Mouse (Mus musculus): Measurements from ENCODE around the gene Tmco1. TPM values are rescaled to one million over a fixed set of nuclear protein-coding genes. Genes with fewer than 3 reads are reported as not detected.

The Tmco1 gene
- total RNA-seq, 2 experiments from 2014 or later = 38.4 to 45.1 TPM

DNA sequence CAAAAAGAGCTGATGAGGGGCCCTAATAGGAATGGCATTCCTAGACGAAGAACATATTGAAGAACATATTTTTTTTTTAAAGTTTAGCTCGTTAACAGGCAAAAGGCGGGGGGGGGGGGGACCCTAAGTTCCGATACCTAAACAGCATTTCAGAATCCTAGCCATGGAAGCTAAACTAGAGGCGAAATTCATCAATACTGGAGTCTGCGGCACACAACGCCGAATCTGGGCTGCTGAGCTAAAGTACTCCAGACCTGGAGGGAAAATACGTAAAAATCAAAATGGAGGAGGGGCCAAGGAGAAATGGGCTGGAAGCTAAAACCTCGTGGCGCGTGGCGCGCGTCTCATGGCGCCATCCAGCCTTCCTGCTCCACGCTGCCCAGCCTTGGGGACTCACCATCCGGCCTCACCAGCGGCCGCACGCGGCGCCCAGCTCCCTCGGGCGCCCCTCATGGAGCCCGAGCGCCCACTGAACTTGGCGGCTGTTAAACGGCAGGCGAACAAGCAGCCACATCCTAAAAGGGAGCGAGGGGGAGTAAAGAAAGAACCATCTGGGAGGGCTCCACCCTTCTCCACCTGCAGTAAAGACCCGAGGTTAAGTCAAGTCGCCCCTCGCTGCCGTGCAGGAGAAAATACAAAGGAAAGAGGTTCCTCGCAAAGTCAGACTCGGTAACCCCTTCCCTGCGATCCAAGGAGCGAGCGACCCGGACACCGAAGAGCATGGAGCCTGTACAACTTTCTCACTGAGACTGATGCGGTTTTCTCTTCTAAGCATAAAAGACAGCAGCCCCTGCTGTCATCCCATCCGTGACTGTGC is 24.5 kb upstream of the Tmco1 start:
- peak; percentile 59 to 70 for DNase-seq (ENCODE audit: low spot score in 2 of 2)

DNA sequence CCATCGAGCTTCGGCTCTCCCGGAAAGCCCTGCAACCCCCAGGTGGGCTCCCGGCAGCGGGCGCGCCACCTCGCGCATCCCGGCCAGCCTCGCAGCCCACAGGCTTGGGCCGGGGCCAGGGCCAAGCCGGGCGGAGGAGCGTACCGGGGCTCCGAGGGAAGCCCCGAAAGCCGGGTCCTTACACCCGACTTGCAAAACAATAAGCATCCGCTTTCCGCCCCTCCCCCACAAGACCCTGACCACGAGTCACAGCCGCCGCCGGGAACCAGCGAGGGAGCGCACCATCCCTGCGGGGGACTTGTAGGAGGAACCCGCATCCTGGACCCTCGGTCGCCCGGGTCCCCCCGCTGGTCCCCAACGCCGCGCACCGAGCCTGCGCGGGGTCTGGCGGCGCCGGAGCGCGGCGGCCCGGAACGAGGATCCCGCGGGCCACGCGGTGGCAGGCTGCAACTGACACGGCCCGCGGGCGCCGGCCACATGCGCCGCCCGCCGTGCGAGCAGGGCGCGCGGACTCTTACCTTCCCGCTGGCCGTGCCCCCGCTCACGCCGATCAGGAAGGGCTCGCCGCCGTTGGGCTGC is 23.8 kb upstream of the Tmco1 start:
- DNase-seq (ENCODE audit: low spot score in 2 of 2) = peak; percentile 76 to 83

- peak; percentile 77 to 83 for DNase-seq (ENCODE audit: low spot score in 2 of 2)
Measured at GRCm38 (mm10) chr1:167284837-167285319, 23.3 kb upstream of the Tmco1 start.

GRCm38 (mm10) chr1:167285320-167285355 is 23.0 kb upstream of the Tmco1 start, which contains the start of gene Uck2:
Gene Uck2, minus strand, starts transcription at chr1:167285320.
- DNase-seq (ENCODE audit: low spot score in 2 of 2) = no peak

GRCm38 (mm10) chr1:167285356-167285755 is 22.8 kb upstream of the Tmco1 start:
- DNase-seq (ENCODE audit: low spot score in 2 of 2) = no peak

DNA sequence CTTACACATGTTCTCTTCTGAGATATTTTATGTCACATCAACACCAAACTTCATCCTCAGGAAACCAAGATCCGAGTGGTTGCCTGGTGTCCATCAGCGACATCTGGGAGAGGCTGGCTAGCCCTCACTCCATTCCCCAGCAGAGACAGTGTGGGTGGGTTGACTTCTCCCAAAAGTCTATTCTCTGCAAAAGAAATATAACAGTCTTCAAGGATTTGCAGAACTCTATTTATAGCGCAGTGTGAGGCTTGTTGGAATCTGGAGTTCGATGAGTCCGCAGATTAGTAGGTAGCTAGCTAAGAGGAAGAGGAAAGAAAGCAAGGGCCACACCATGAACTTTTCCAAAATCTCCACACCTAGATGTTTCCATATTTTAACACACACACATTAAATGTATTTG is 21.0 kb upstream of the Tmco1 start:
- DNase-seq (ENCODE audit: low spot score in 2 of 2) = no peak

- no peak for DNase-seq (ENCODE audit: low spot score in 2 of 2)
Measured at GRCm38 (mm10) chr1:167288665-167289538, 19.3 kb upstream of the Tmco1 start.

DNA sequence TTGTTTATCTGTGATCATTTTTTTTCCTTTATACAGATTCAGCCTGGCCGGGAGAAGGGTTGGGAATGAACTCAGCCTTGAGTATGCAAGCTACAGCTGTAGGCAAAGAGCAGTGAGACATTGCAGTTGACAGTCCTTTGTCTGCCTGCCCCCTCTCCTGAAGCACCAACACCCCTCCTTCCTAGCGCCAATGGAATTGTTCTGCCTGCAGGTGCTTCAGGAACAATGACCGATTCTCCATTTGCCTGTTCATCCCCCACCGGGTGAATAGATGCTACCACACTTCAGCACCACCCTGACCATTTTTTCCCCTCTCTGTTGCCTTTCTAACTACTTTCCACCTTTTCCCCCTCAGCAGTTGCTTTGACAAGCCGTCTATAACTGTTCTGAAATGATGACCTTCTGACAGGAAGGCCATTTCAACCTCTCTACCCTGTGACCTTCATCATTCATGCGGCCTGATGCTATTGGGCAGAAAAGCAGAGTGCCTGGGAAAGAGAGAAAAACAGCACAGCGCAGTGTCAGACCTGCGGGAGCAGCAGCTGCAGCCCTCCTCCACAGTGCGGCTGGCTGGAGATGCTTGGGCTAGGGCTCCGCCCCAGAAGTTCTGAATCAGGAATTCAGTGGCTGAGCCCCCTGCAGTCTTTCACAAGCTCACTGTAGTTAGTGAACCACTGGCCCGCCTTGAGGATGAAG is 18.5 kb upstream of the Tmco1 start:
- DNase-seq (ENCODE audit: low spot score in 2 of 2) = no peak

DNA sequence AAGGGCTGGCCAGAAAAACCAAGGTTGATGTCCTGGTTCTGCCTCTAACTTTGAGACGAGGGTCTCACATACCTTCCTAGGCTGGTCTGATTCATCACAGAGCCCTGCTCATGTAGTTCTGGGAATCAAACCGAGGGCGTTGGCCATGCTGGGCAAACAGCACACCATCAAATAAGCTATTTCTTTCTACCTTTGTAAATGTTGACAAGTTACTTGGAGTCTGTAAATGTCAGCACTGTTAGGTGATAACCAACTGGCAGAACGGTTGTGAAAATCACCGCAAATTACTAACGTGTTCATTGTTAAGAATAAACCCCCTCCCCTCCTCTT is 17.9 kb upstream of the Tmco1 start:
- DNase-seq (ENCODE audit: low spot score in 2 of 2) = no peak

DNA sequence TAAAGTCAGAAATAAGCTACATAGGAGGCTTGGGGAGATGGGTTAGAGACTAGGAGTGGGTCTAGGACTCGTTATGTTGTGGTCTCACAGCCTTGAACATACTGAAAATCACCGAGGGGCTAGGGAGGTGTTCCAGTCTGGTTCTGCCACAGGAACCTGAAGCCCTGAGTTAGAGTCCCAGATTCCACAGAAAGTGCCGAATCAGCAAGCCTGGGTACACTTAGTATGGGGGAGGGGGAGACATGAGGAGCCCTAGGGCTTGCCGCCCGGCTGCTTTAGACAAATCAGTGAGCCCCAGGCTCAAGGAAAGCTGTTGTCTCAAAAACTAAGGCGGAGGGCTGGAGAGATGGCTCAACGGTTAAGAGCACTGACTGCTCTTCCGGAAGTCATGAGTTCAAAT is 16.6 kb upstream of the Tmco1 start:
- no peak for DNase-seq (ENCODE audit: low spot score in 2 of 2)

DNA sequence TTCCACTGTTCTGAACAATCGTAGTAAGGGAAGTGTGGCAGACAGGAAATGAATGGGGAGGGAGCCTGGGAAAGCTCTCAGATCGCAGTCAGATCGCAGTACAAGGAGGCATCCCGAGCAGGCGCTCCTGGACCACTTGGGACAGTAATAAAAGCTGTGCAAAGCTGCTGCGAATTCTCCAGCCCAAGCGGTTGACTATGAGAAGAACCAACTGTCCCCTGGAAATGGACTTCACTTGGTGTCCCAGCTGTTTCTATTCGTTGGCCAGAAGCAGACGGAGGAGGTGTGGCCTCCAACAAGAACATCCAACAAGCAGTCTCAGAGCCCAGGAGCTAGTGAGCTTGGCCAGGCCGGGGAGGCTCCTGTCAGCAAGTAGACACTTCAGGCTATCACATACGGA is 15.7 kb upstream of the Tmco1 start:
- DNase-seq (ENCODE audit: low spot score in 2 of 2) = no peak

DNA sequence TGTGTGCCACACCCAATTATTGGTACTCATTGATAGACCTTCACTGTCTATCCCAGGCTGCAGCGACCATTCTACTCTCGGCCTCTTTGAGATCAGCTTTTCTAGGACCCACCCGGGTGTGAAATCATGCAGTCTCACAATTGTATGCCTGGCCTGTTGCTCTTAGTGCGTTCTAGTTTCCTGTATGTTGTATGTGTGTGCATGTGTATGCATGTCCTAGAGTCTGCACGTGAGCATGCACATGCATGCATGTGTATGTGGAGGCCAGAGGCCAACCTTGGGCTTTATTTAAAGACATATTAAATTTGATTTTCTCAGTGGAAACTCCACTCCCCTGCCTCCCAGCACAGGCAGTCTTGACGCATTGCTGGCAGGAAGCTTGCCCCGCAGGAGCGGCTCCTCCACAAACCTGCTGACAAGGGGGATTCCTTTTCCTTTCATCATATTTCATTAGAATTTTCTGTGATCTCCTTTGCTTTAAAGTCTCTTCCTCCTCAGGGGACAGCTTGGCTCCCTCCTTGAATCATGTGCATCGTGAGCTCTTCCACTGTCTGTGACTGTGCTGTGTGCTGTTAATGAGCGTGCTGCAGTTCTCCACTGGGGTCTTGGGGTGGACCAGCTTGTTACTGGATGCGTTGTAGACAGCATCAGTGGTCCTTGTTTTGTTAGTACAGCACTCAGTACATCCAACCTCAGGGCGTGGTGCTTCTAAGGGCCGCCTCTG is 12.3 kb upstream of the Tmco1 start:
- DNase-seq (ENCODE audit: low spot score in 2 of 2) = no peak

GRCm38 (mm10) chr1:167300122-167300521 is 8.1 kb upstream of the Tmco1 start:
- DNase-seq (ENCODE audit: low spot score in 2 of 2) = no peak

DNA sequence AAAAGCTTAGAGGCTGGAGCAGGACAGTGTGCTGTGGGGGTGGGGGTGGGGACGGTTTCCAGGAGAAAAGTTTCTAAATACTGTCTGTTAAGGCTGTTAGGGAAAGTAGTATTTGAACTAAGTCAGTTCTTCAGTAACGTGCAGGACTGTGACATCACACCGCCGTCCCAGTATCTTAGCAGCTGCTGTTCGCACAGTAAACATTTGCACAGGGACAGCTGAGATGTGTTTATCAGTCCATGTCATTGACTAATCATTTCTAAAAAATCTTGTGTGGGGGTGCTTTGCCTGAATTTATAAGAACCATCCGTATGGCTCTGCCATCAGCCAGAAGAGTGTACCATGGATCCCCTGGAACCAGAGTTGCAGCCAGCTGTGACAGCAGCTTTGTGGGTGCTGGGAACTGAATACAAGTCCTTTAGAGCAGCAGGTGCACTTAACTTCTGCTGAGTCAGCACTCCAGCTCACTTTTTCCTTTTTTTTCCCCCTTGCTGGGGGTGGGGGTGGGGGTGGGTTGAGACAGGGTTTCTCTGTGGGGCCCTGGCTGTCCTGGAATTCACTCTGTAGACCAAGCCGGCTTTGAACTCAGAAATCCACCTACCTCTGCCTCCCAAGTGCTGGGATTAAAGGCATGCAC is 2.6 kb upstream of the Tmco1 start:
- DNase-seq (ENCODE audit: low spot score in 2 of 2) = no peak

- peak; percentile 31 to 44 for DNase-seq (ENCODE audit: low spot score in 2 of 2)
Measured at GRCm38 (mm10) chr1:167306451-167307240, 1.5 kb upstream of the Tmco1 start.

GRCm38 (mm10) chr1:167307674-167308073 is 504 bp upstream of the Tmco1 start:
- no peak for DNase-seq (ENCODE audit: low spot score in 2 of 2)

DNA sequence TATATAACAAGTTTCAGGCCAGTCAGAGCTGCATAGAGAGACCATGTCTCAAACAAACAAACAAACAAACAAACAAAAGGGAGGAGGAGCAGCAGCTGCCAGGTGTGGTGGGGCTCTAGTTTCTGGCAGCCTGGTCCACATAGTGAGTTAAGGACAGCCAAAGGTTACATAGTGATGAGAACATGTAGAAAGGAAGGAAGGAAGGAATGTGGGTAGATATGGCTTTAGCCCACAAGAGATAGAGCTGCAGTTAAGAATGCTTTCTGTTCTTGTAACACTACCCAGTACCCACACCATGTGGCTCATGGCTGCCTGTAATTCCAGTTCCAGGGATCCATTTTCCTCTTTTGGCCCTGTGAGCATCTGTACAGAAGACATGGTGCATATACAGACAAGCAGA is 4.2 kb downstream of the Tmco1 start:
- DNase-seq (ENCODE audit: low spot score in 2 of 2) = no peak

DNA sequence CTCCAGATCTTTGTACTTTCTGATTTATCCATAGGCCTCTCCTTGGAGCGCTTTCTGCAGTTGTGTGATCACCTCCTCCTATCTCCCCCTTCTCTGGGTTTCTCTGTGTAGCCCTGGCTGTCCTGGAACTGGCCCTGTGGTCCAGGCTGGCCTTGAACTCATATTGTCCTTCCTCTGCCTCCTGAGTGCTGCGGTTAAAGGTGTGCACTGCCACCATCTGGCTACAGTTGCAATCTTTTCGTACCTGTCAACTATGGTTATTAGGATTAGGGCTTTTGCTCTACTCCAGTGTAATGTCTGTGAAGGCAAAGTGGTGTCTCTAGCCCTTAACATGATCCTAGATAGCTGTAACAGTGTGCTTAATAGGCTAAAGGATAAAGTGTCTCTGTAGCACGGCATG is 5.0 kb downstream of the Tmco1 start:
- DNase-seq (ENCODE audit: low spot score in 2 of 2) = no peak

DNA sequence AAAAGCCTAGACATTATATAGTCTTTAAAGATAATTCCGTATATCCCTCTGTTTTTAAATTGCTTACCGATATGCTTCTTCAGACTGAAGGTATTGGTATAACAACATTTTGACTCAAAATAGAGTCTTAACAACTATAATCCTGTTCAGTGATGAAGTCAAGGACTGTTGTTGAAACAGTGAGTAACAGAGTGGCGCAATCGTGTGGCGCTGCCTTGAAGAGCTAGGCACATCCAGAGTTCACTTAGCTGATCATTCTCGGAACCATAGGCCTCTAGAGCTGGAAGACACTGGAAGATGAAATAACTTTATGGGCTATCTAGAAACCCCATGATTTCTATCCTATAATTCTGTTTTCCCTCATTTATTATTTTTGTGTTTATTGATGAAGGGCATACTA is 13.5 kb downstream of the Tmco1 start:
- DNase-seq (ENCODE audit: low spot score in 2 of 2) = no peak

DNA sequence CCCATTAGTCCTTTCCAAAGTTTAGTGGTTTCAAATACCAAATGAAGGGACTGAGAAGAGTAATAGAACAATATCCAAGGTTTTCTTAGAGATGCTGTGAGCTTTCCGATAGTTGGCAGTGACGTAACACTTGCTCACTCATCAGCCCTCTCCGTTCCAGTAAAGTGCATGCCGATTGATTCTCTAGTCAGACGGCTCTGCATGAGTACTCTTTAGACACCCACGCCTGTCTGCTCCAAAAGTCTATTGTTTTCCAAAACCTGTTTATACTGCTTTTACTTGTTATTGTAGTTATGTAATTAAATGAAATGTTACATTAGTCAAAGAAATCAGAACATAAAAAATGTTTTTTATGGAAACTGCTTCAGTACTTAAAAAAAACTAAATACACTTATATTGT is 20.6 kb downstream of the Tmco1 start:
- no peak for DNase-seq (ENCODE audit: low spot score in 2 of 2)

Measured in layer of hippocampus, postnatal 10 days (tissue).